Mouse (Mus musculus) right cerebral cortex, postnatal 25 days (tissue): ENCODE data around the gene Chrm2.

Experiments
- DNase-seq: peaks from one replicate; pipeline ENCODE4 v3.0.0; 2022

Gene Chrm2

DNA sequence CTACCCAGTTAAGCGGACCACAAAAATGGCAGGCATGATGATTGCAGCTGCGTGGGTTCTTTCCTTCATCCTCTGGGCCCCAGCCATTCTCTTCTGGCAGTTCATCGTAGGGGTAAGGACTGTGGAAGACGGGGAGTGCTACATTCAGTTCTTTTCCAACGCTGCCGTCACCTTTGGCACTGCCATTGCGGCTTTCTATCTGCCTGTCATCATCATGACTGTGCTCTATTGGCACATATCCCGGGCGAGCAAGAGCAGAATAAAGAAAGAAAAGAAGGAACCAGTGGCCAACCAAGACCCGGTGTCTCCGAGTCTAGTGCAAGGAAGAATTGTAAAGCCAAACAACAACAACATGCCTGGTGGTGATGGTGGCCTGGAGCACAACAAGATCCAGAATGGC is 135.7 kb downstream of the Chrm2 start:
- DNase-seq, result no peak

DNA sequence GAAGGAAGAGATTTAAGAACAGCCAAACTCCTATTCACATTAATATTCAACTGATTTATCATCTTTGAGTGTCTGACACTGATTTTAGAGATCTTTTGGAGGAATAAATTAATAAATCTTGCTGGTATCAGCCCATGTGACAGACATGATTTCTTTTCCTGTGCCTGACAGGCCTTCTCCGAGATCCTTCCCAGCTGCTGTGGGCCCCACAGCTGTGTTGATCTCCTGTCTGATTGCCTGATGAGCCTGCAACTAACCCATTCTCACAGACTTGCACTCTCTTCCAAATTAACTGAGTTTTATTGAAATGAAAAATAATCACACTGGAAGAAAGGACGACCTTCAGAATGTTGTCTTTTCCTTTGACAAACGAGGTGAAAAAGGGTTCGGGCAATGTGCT is 140.6 kb downstream of the Chrm2 start:
- no peak for DNase-seq

DNA sequence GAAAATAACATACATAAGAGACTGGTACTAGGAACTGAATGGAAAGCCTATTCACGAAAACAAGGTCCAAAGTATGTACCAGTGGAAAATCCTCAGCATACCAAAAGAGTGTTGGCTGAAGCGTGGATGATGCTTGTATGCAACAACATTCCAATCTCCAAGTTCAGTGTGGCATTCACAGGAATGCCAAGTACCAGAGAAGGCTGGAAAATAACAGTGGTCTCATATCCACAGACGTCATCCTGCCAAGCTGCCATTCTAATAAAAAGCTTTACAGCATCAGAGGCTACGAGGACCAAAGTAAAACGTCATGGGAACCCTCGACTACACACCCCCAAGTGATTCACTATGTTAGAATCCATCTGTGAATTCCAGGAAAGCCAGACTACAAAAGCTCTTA is 153.4 kb downstream of the Chrm2 start:
- DNase-seq, result no peak

DNA sequence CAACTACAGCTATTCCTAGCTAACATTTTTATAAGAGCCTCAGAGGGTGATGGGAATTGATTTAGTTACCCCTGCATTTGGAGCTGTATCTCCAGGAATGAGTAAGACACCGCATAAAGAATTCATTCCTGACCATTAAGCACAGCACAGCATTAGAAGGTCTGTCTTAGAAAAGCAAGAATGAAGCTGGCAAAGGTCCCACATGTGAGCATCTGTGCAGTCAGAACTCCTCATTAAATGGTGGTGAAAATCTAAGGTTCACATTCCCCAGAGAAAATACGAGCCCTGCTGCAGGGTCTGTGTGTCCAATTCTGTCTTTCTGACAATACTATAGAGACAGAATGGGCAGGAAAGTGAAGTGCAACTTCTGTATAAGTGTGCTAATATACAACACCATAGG is 179.0 kb downstream of the Chrm2 start:
- no peak for DNase-seq
